Mouse (Mus musculus): Measurements from ENCODE around the gene Gpat3.
A peak's percentile ranks its signal among the peaks of the same experiment; 100 is the strongest.

The Gpat3 gene

DNA sequence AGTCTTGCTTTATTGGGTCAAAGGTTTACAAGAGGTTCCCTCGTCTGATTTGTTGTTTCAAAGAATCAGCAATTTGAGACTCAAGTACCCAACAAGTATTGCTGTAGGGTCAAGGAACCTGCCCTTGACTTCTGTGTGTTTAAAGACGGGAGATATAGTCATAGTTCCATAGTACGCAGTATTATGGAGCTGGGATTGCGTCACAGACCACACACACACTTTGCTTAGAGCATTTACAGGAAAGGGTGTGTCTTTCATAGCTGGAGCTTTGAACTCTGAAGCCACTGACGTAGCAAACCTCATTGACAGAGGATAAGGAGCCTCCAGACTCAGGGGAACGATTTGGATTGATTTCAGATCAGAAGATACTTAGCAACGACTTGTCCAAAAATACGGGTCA is 70.9 kb downstream of the Gpat3 start:
- DNase-seq (ENCODE audit: low spot score): no peak

DNA sequence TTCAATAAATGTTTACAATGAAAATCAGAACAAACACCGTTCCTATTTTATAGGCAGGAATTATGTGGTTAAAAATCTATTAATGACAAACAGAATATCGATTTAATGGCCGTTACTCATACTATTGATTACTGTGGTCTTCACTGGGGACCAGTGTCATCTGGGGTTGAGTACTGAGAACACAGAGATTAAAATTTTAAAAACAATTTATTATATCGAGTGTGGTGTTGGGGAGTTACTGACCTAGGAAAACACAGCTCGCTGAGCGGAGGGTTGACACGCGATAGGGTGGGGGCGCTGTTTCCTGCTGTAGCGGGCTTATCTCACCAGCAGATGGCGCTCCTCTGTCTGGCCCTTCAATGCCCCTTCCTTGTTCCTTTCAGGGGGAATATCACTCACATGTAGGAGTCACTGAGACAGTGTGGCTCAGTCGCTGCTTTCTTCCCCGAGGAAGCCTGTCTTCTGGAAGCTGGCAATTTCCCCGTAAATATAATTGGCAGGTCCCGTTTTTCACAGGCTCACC is 71.8 kb downstream of the Gpat3 start:
- peak; percentile 70 for DNase-seq (ENCODE audit: low spot score)

- peak; percentile 32 for DNase-seq (ENCODE audit: low spot score)
Observed at GRCm38 (mm10) chr5:100919069-100919468, 73.6 kb downstream of the Gpat3 start.

- no peak for DNase-seq (ENCODE audit: low spot score)
Observed at GRCm38 (mm10) chr5:100929698-100930097, 84.2 kb downstream of the Gpat3 start.

GRCm38 (mm10) chr5:100943716-100944115 is 98.2 kb downstream of the Gpat3 start:
- DNase-seq (ENCODE audit: low spot score): no peak

DNA sequence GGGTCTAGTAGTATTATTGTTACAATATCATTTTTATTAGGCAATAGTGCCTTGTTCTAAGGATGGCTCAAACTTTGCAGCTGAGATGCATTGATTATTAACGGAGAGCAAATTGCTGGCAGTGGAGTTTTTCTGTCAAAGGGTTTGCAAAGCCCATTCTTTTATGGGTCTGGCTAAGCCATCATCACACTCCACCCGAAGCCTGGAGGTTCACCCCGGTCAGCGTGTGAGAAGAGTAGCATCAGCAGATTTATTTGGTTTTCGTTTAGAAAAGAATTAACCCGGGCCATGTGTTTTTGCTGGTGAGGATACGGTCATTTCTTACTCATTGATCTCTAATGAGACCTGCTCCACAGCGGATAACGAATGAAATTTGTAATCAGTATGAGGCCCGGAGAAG is 99.8 kb downstream of the Gpat3 start:
- no peak for DNase-seq (ENCODE audit: low spot score)

All from urinary bladder, postnatal 25 days (tissue).